In genomic region chr19:5923990-5924712, GRCm38 (mm10) we compare ENCODE assay signal across 8 mouse cellular contexts. TPM values are rescaled to one million over a fixed set of nuclear protein-coding genes. Genes with fewer than 3 reads are reported as not detected.
DNase-seq lines count a peak whose midpoint lies in the region; ATAC-seq and TF ChIP-seq lines count a peak whose summit lies in the region.

No protein-coding gene starts in this region.

- peak; percentile 71 for ATAC-seq in kidney, embryonic 14.5 days (ENCODE audit: low FRiP score, low TSS enrichment)

- peaks cover 6% of the 10 kb centered on the region for H3K79me2 ChIP-seq in C2C12 (ENCODE audit: control insufficient read depth, insufficient read depth)

- peak overlapping the region; percentile 93 for H3K4me2 ChIP-seq in kidney, embryonic 14.5 days (replicated peaks; ENCODE audit: low read depth, low read length)

- peak overlapping the region; percentile 52 for H3ac ChIP-seq in C2C12 (ENCODE audit: control insufficient read depth, insufficient read length, low read depth)

- H3K4me3 ChIP-seq in C2C12 (ENCODE audit: insufficient read depth, poor library complexity, severe bottlenecking) = peak overlapping the region; percentile 46
- peak overlapping the region; percentile 72 for H3K4me3 ChIP-seq in embryonic fibroblast, embryonic 13.5 days (ENCODE audit: insufficient read depth, low read length)
- H3K4me3 ChIP-seq in heart, embryonic 10.5 days = peak overlapping the region; percentile 65
- peak overlapping the region; percentile 71 for H3K4me3 ChIP-seq in kidney, embryonic 14.5 days (ENCODE audit: low read length)

- H3K4me1 ChIP-seq in embryonic fibroblast, embryonic 13.5 days (ENCODE audit: control insufficient read depth, insufficient read depth, low read length) = peaks cover 17% of the 10 kb centered on the region
- peaks cover 58% of the 10 kb centered on the region for H3K4me1 ChIP-seq in heart, embryonic 10.5 days
- peaks cover 23% of the 10 kb centered on the region for H3K4me1 ChIP-seq in kidney, embryonic 14.5 days (ENCODE audit: control insufficient read depth, insufficient read depth, low read length)

- peak overlapping the region; percentile 49 for H3K27ac ChIP-seq in embryonic fibroblast, embryonic 13.5 days (ENCODE audit: insufficient read depth, low read length)
- H3K27ac ChIP-seq in heart, embryonic 10.5 days = peak overlapping the region; percentile 83
- H3K27ac ChIP-seq in kidney, embryonic 14.5 days (ENCODE audit: low read depth, low read length) = peak overlapping the region; percentile 85

- peak; percentile 86 for TF ChIP-seq CTCF in C2C12 (IDR thresholded peaks at IDR 0.05; ENCODE audit: control insufficient read depth, insufficient read depth, insufficient read length)
- TF ChIP-seq CTCF in embryonic fibroblast, embryonic 13.5 days (IDR thresholded peaks at IDR 0.05; ENCODE audit: borderline replicate concordance, insufficient read depth, low read length) = peak; percentile 77; the same call in 1 of the 2 replicates

- H3K36me3 ChIP-seq in C2C12 (ENCODE audit: control insufficient read depth, insufficient read depth) = no peaks in the 10 kb centered on the region
- no peaks in the 10 kb centered on the region for H3K36me3 ChIP-seq in heart, embryonic 10.5 days
- H3K36me3 ChIP-seq in kidney, embryonic 14.5 days (ENCODE audit: control insufficient read depth, insufficient read depth, low read length) = no peaks in the 10 kb centered on the region; the same call in 1 of the 2 replicates

- WGBS in heart, embryonic 10.5 days = under 1% methylated on average over 38 of the region's 38 CpGs
- under 1% methylated on average over 38 of the region's 38 CpGs for WGBS in kidney, embryonic 14.5 days

- H3K79me3 ChIP-seq in C2C12 (ENCODE audit: low read depth) = peaks cover 1% of the 10 kb centered on the region

- TF ChIP-seq POLR2A in embryonic fibroblast, embryonic 13.5 days (IDR thresholded peaks at IDR 0.05; ENCODE audit: low read depth, low read length) = no peak

- H3K9me3 ChIP-seq in heart, embryonic 10.5 days = no peaks in the 10 kb centered on the region
- no peaks in the 10 kb centered on the region for H3K9me3 ChIP-seq in kidney, embryonic 14.5 days (ENCODE audit: control insufficient read depth, low read length)

- H3K9ac ChIP-seq in kidney, embryonic 14.5 days (ENCODE audit: low read depth, low read length) = peak overlapping the region; percentile 55

- no peaks in the 10 kb centered on the region for H3K27me3 ChIP-seq in C2C12 (ENCODE audit: control insufficient read depth, insufficient read depth, insufficient read length)
- peaks cover 9% of the 10 kb centered on the region; the same call in 1 of the 2 replicates for H3K27me3 ChIP-seq in heart, embryonic 10.5 days (ENCODE audit: insufficient read depth, poor library complexity, severe bottlenecking)
- H3K27me3 ChIP-seq in kidney, embryonic 14.5 days (ENCODE audit: control insufficient read depth, insufficient read depth, low read length) = no peaks in the 10 kb centered on the region

- peak; percentile 91 for DNase-seq in brain, adult 2 months (ENCODE audit: low read depth, low spot score)
- peak; percentile 95 for DNase-seq in heart, embryonic 10.5 days (ENCODE audit: low spot score)
- DNase-seq in liver = peak; percentile 95
- DNase-seq in monocyte, adult 2 months (ENCODE audit: low read depth in 1 of 2, low spot score in 2 of 2) = peak; percentile 53 to 76
- peak; percentile 74 to 82 for DNase-seq in spleen, postnatal 36 days (ENCODE audit: low spot score in 2 of 2)

TF ChIP-seq in C2C12, 6 proteins besides CTCF, POLR2A, EP300 and RAD21:
- peak; percentile 57 for TF ChIP-seq MAX (IDR thresholded peaks at IDR 0.05)
- no peak for TF ChIP-seq MYOD1 (IDR thresholded peaks at IDR 0.05; ENCODE audit: control insufficient read depth, insufficient read length, low read depth)
- TF ChIP-seq FOSL1 (IDR thresholded peaks at IDR 0.05; ENCODE audit: insufficient read depth, low read length, poor library complexity, severe bottlenecking) = no peak
- TF ChIP-seq CEBPB (IDR thresholded peaks at IDR 0.05; ENCODE audit: low read depth) = peak; percentile 58
- TF ChIP-seq MYOG (IDR thresholded peaks at IDR 0.05; ENCODE audit: control insufficient read depth, extremely low read depth, insufficient read length) = no peak
- TF ChIP-seq USF1 (IDR thresholded peaks at IDR 0.05; ENCODE audit: low read depth) = no peak
TF ChIP-seq in C2C12: peak in this region for 2.

RNA-seq across cellular contexts. Expression of gene Cdc42ep2, which starts 0.5 kb away (rescaled TPM):
- 3.6 TPM for polyA plus RNA-seq in C2C12 (2012; fragmentation: generic; extraction: Trizol)
- polyA plus RNA-seq in embryonic fibroblast, embryonic 13.5 days (2011; ENCODE audit: insufficient read length, low read depth, missing spikeins) = 10.4 and 12.1 TPM in 2 replicates
- 5.9 and 7.4 TPM in 2 replicates for polyA plus RNA-seq in heart, embryonic 10.5 days (2016; fragmentation: Nextera tagmentation; extraction: Ambion mirVana)
- 10.5 and 10.8 TPM in 2 replicates for polyA plus RNA-seq in kidney, embryonic 14.5 days (2014; fragmentation: Nextera tagmentation; extraction: Ambion mirVana)

RNA-seq across cellular contexts. Expression of gene Dpf2, which starts 11.3 kb away (rescaled TPM):
- polyA plus RNA-seq in C2C12 (2012; fragmentation: generic; extraction: Trizol) = 69.3 TPM
- polyA plus RNA-seq in embryonic fibroblast, embryonic 13.5 days (2011; ENCODE audit: insufficient read length, low read depth, missing spikeins) = 94.7 and 135 TPM in 2 replicates
- polyA plus RNA-seq in heart, embryonic 10.5 days (2016; fragmentation: Nextera tagmentation; extraction: Ambion mirVana) = 134 and 150 TPM in 2 replicates
- 132 and 167 TPM in 2 replicates for polyA plus RNA-seq in kidney, embryonic 14.5 days (2014; fragmentation: Nextera tagmentation; extraction: Ambion mirVana)

RNA-seq across cellular contexts. Expression of gene Tigd3, which starts 30.2 kb away (rescaled TPM):
- polyA plus RNA-seq in C2C12 (2012; fragmentation: generic; extraction: Trizol) = 1.0 TPM
- polyA plus RNA-seq in embryonic fibroblast, embryonic 13.5 days (2011; ENCODE audit: insufficient read length, low read depth, missing spikeins) = 0.60 and 1.5 TPM in 2 replicates
- polyA plus RNA-seq in heart, embryonic 10.5 days (2016; fragmentation: Nextera tagmentation; extraction: Ambion mirVana) = 2.4 and 2.9 TPM in 2 replicates
- polyA plus RNA-seq in kidney, embryonic 14.5 days (2014; fragmentation: Nextera tagmentation; extraction: Ambion mirVana) = 2.9 and 4.0 TPM in 2 replicates

RNA-seq across cellular contexts. Expression of gene Pola2, which starts 39.9 kb away (rescaled TPM):
- polyA plus RNA-seq in C2C12 (2012; fragmentation: generic; extraction: Trizol) = 45.1 TPM
- 19.7 and 29.7 TPM in 2 replicates for polyA plus RNA-seq in embryonic fibroblast, embryonic 13.5 days (2011; ENCODE audit: insufficient read length, low read depth, missing spikeins)
- 70.0 and 80.7 TPM in 2 replicates for polyA plus RNA-seq in heart, embryonic 10.5 days (2016; fragmentation: Nextera tagmentation; extraction: Ambion mirVana)
- polyA plus RNA-seq in kidney, embryonic 14.5 days (2014; fragmentation: Nextera tagmentation; extraction: Ambion mirVana) = 74.2 and 95.3 TPM in 2 replicates

RNA-seq across cellular contexts. Expression of gene Slc25a45, which starts 46.5 kb away (rescaled TPM):
- 5.5 TPM for polyA plus RNA-seq in C2C12 (2012; fragmentation: generic; extraction: Trizol)
- 1.3 and 3.5 TPM in 2 replicates for polyA plus RNA-seq in embryonic fibroblast, embryonic 13.5 days (2011; ENCODE audit: insufficient read length, low read depth, missing spikeins)
- polyA plus RNA-seq in heart, embryonic 10.5 days (2016; fragmentation: Nextera tagmentation; extraction: Ambion mirVana) = 2.1 and 2.5 TPM in 2 replicates
- 3.3 and 3.5 TPM in 2 replicates for polyA plus RNA-seq in kidney, embryonic 14.5 days (2014; fragmentation: Nextera tagmentation; extraction: Ambion mirVana)

Comparison
In these comparisons a context has a peak if more than half of its experiments do, and no peak if none do; other contexts are left out.
1. Peak in every context shown above with its lines: DNase-seq, ATAC-seq, H3K4me3 ChIP-seq and H3K27ac ChIP-seq.